Mouse (Mus musculus) neural tube, embryonic 13.5 days (tissue): Measurements from ENCODE around the gene Lgi2. TPM values are rescaled to one million over a fixed set of nuclear protein-coding genes. Genes with fewer than 3 reads are reported as not detected.

ENCODE experiments used
- ATAC-seq: fragments of 200-750 bp; cut with Nextera tagmentation; 2 replicates; pipeline ENCODE4 v1.8.0; 2017; ENCODE audit warnings: low read depth, mild to moderate bottlenecking, moderate TSS enrichment, moderate library complexity
- H3K27ac ChIP-seq: fragments of 300-500 bp; sonication (generic); replicated peaks from 2 replicates; pipeline ENCODE4 v1.5.1; 2015; ENCODE audit warnings: moderate library complexity, mild to moderate bottlenecking, inconsistent platforms
- H3K27me3 ChIP-seq: fragments of 300-500 bp; sonication (generic); 2 replicates; pipeline ENCODE4 v1.6.1; 2015; ENCODE audit warnings: mild to moderate bottlenecking, inconsistent platforms
- H3K36me3 ChIP-seq: fragments of 300-500 bp; sonication (generic); 2 replicates; pipeline ENCODE4 v1.6.1; 2015; ENCODE audit warnings: mild to moderate bottlenecking, inconsistent platforms
- H3K4me1 ChIP-seq: fragments of 300-500 bp; sonication (generic); replicated peaks from 2 replicates; pipeline ENCODE4 v1.6.1; 2015; ENCODE audit warnings: inconsistent platforms
- H3K4me2 ChIP-seq: fragments of 300-500 bp; sonication (generic); 2 replicates; pipeline ENCODE4 v1.6.1; 2015; ENCODE audit warnings: inconsistent platforms, mild to moderate bottlenecking, moderate library complexity
- H3K4me3 ChIP-seq: fragments of 300-500 bp; sonication (generic); 2 replicates; pipeline ENCODE4 v1.5.1; 2015; ENCODE audit warnings: mild to moderate bottlenecking, inconsistent platforms
- H3K9ac ChIP-seq: fragments of 300-500 bp; sonication (generic); 2 replicates; pipeline ENCODE4 v1.6.1; 2015; ENCODE audit warnings: moderate library complexity, mild to moderate bottlenecking, inconsistent platforms
- H3K9me3 ChIP-seq: fragments of 300-500 bp; sonication (generic); 2 replicates; pipeline ENCODE4 v1.6.1; 2016; ENCODE audit warnings: inconsistent platforms
- WGBS: fragments of 180-500 bp; shearing (Covaris S2); methylation state at CpG from one replicate; pipeline ENCODE4 v1.1.7; 2015; 5-methylcytosine and 5-hydroxymethylcytosine counted together
- polyA plus RNA-seq: library from polyadenylated mRNA; unstranded; fragments of >200 nt; fragmentation: Nextera tagmentation; extraction: Ambion mirVana; gene quantifications from 2 replicates; pipeline ENCODE4 v1.2.1, GENCODE M21; 2015

Gene Lgi2
- polyA plus RNA-seq, 1 experiment from 2014 or later, result 3.1 TPM

DNA sequence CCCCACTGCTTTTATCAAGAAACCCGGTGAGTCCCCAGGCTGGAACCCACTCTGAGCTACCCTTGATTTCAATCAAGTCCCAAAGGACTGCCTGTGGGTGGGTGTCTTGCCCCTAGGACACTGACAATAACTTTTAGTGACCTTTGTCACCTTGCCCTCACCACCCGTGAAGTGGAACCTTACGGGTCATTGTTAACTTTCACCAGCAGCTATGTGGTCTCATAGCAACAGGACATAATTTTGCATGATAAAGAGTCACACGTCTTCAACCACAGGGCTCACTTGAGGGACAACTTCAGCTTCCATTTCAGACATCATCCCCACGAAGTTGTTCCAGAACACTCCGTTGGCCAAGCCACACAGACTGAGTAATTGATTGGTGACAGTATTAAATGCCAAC is 4.5 kb upstream of the Lgi2 start:
- Histone ChIP-seq H3K4me3 (no peak overlapping the region), H3K27ac (no peak overlapping the region), H3K9me3 (peaks cover 17% of the 10 kb centered on the region), H3K4me2 (no peak overlapping the region), H3K27me3 (0 out of 2 replicates have a peak, but pooled peaks cover 7% of the 10 kb centered on the region), H3K4me1 (peaks cover under 1% of the 10 kb centered on the region), H3K9ac (no peak overlapping the region), H3K36me3 (no peaks in the 10 kb centered on the region)
- 29% methylated on average over 6 of the region's 6 CpGs for WGBS
- ATAC-seq, result no peak

DNA sequence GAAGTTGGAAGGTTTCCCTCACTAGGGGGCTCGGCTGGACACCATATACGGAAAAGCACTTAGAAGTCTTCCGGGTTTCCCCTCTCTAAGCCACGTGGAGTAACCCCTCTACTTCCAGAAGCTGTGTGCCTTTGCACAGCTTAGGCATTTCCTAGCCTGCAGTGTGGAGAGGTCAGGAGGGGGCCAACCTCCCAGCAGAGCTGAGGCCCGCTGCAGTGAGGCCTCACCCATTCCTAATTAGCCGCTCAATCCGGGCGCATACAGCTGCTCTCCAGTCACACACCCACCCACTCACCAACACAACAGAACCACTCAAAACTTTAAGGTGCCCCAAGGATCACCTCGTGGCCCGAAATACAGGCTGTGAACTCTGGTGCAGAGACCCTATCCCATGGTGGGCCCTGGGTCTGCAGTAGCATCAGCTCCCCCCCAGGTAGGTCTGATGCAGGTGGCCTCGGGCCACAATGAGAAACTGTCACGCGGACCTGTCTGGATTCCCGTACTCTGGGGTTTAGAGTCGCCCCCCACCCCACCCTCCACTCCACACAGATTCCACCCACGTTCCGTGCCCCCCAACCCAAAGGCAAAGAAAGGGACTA is 949 bp downstream of the Lgi2 start:
- H3K4me1 ChIP-seq, result peaks cover 20% of the 10 kb centered on the region
- peaks cover 18% of the 10 kb centered on the region for H3K27me3 ChIP-seq
- no peak overlapping the region for H3K27ac ChIP-seq
- peak overlapping the region; percentile 81 for H3K9ac ChIP-seq
- peak; percentile 42 for ATAC-seq
- no peaks in the 10 kb centered on the region for H3K36me3 ChIP-seq
- H3K9me3 ChIP-seq, result no peaks in the 10 kb centered on the region
- peak overlapping the region; percentile 63 for H3K4me3 ChIP-seq
- peak overlapping the region; percentile 97 for H3K4me2 ChIP-seq
- 4% methylated on average over 16 of the region's 17 CpGs for WGBS

DNA sequence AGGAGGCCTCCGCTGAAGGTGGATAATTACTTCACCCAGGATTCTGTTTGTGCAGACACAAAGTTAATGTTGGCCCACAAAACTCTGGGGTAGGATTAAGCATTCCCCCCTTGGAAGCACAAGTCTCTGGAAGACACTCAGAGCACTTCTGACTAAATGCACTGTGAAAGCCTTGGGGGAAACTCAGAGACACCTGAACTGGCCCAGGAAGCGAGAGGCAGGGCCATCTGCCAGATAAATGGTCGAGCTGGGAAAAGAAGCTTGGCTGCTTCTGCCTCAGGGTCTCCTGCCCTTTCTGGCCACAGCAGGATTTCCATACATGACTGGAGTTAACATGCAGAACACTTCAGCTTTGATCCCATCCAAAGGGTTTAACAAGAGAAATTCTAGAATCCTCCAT is 1.9 kb downstream of the Lgi2 start:
- H3K36me3 ChIP-seq, result no peaks in the 10 kb centered on the region
- 38% methylated on average over 3 of the region's 3 CpGs for WGBS
- H3K4me1 ChIP-seq, result peaks cover 20% of the 10 kb centered on the region
- peaks cover 18% of the 10 kb centered on the region for H3K27me3 ChIP-seq
- no peak for ATAC-seq
- no peak overlapping the region for H3K9ac ChIP-seq
- H3K4me2 ChIP-seq, result peak overlapping the region; percentile 97
- H3K9me3 ChIP-seq, result no peaks in the 10 kb centered on the region
- no peak overlapping the region for H3K4me3 ChIP-seq
- no peak overlapping the region for H3K27ac ChIP-seq

DNA sequence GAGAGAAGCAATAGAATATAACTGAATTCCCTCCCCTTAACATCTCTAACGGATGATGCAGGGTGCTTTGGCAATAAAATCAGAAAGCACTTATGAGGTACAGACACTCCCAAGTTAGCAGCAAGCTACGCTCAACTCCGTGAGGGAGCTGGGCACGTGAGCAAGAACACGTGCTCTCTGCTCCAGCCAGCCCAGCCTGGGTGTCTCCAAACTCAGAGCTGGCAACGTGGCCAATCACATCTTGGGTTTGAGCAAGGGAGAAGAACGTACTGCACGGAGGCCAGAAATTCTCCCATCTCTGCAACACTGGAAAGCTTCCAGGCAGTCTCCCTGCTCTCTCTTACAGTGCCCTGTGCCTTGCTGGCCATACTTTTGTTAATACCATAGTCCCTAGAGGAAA is 6.0 kb downstream of the Lgi2 start:
- Histone ChIP-seq H3K4me1 (peaks cover 14% of the 10 kb centered on the region), H3K27ac (no peak overlapping the region), H3K9me3 (no peaks in the 10 kb centered on the region), H3K4me2 (no peak overlapping the region), H3K4me3 (no peak overlapping the region), H3K36me3 (no peaks in the 10 kb centered on the region), H3K27me3 (peaks cover 6% of the 10 kb centered on the region), H3K9ac (no peak overlapping the region)
- 87% methylated on average over 8 of the region's 8 CpGs for WGBS
- ATAC-seq, result no peak

DNA sequence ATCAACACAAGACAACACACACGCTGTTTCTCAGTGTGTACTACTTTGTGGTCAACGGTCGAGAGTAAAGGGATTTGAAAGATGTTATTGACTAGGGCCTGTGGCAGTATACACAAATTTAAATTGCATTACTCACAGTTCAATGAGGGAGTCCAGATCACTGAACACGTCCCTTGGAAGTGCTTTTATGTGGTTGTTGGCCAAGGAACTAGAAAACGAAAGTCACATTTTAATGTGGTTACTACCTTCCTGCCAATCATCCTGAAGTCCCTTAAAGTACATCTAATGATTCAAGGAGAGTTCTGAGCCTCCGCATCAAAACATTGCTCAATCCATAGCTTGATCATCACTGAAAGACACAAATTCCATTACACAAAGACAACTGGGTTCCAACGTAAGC is 10.7 kb downstream of the Lgi2 start:
- ATAC-seq, result no peak
- Histone ChIP-seq H3K4me1 (peaks cover 7% of the 10 kb centered on the region), H3K9me3 (no peaks in the 10 kb centered on the region), H3K4me2 (no peak overlapping the region), H3K27ac (no peak overlapping the region), H3K4me3 (no peak overlapping the region), H3K36me3 (no peaks in the 10 kb centered on the region), H3K9ac (no peak overlapping the region), H3K27me3 (no peaks in the 10 kb centered on the region)
- 71% methylated on average over 7 of the region's 7 CpGs for WGBS

DNA sequence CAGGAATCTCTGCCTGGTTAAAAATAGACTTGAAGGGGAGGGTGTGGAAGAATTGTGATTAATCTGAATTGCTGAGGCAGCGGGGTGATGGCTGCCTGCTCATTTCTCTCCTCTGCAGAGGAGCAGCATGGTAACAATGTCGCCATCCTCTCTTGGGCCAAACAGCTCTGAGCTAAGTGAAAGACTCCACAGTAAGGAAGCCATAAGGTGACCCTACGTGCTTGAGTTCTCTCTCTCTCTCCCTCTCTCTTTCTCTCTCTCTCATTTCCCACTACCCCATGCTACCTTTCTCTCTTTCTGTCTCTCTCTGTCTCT is 15.0 kb downstream of the Lgi2 start:
- WGBS, result 47% methylated on average over 3 of the region's 3 CpGs
- Histone ChIP-seq H3K9ac (peak overlapping the region; percentile 26; the same call in 1 of the 2 replicates), H3K27me3 (no peaks in the 10 kb centered on the region), H3K4me3 (no peak overlapping the region), H3K4me2 (no peak overlapping the region), H3K36me3 (no peaks in the 10 kb centered on the region), H3K4me1 (peaks cover 7% of the 10 kb centered on the region), H3K27ac (peak overlapping the region; percentile 52; the same call in 1 of the 2 replicates), H3K9me3 (no peaks in the 10 kb centered on the region)
- peak; percentile 40; the same call in 1 of the 2 replicates for ATAC-seq

DNA sequence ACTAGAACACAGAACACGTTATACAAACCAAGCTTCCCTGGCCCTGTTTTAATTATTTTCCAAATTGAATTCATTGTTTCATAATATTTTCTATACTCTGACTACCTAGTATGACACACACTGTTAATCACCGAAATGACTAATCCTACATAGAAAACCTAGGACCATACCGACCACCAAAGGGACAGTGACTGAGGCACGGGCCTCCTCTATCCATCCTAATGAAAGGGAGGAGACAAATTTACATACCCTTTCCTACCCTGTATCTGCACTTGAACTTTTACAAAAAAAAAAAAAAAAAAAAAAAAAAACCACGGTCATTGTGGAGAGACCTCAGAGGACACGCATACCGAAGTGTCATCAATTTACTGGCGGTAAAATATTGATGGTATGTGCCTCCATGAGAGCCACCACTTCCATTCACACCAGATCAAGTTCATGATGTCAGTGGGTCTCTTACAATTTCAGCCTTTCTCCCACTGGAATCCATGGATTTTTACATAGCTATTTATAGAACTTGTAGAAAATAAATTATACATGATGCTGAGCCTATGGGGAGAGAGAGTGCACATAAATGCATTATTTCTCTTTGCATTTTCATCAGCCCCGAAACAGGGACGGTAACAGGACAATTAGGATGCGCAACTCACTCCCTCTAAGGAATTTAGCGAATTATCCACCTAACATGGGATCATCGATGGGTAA is 15.5 kb downstream of the Lgi2 start:
- Histone ChIP-seq H3K4me3 (no peak overlapping the region), H3K4me1 (peaks cover 7% of the 10 kb centered on the region), H3K4me2 (no peak overlapping the region), H3K9me3 (no peaks in the 10 kb centered on the region), H3K27me3 (no peaks in the 10 kb centered on the region), H3K36me3 (no peaks in the 10 kb centered on the region), H3K27ac (peak overlapping the region; percentile 52; the same call in 1 of the 2 replicates), H3K9ac (peak overlapping the region; percentile 26; the same call in 1 of the 2 replicates)
- WGBS, result 60% methylated on average over 13 of the region's 13 CpGs
- peak; percentile 41; the same call in 1 of the 2 replicates for ATAC-seq

DNA sequence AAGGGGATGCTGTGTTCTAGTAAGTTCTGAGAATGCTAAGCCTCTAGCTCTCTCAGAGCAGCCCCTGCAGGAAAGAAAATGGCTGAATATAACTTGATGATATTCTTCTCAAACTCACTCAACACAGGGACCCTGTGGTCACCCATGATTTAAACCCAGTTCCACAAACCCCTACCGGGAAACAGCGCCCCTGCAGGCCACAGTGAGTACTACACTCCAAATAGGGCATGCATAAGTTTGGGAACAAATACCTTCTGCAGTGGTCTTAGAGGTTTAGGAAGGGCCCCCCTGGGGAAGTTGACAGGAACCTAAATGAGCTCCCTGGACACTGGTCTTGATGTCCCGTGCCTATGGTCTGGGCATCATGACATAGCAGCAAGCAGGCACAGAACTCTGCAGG is 19.3 kb downstream of the Lgi2 start:
- Histone ChIP-seq H3K4me2 (no peak overlapping the region), H3K27me3 (no peaks in the 10 kb centered on the region), H3K27ac (no peak overlapping the region), H3K4me3 (no peak overlapping the region), H3K9me3 (no peaks in the 10 kb centered on the region), H3K36me3 (no peaks in the 10 kb centered on the region), H3K4me1 (peaks cover 7% of the 10 kb centered on the region), H3K9ac (no peak overlapping the region)
- ATAC-seq, result no peak
- 46% methylated on average over 3 of the region's 3 CpGs for WGBS

DNA sequence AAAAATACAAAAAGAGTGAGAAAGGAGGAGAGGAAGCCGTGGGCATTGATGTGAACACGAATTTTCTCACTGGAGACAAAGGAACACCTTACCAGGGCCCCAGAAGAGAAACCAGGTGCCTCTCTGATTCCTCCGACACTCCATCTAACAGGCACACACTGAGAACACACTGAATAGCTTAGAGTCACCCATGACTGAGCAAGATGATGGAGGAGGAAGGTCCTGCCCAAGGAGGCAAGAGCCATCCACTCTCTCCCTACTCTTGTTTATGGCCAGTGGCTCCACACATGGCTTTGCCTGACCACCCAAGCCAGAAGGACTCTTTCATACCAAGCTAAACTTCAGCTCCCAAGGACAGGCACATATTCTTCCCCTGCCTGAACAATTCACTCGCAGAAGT is 22.5 kb downstream of the Lgi2 start:
- H3K9me3 ChIP-seq, result no peaks in the 10 kb centered on the region
- H3K4me1 ChIP-seq, result no peaks in the 10 kb centered on the region
- 87% methylated on average over 4 of the region's 4 CpGs for WGBS
- H3K9ac ChIP-seq, result no peak overlapping the region
- H3K4me3 ChIP-seq, result no peak overlapping the region
- H3K4me2 ChIP-seq, result no peak overlapping the region
- no peak overlapping the region for H3K27ac ChIP-seq
- no peak for ATAC-seq
- H3K36me3 ChIP-seq, result no peaks in the 10 kb centered on the region
- H3K27me3 ChIP-seq, result no peaks in the 10 kb centered on the region

DNA sequence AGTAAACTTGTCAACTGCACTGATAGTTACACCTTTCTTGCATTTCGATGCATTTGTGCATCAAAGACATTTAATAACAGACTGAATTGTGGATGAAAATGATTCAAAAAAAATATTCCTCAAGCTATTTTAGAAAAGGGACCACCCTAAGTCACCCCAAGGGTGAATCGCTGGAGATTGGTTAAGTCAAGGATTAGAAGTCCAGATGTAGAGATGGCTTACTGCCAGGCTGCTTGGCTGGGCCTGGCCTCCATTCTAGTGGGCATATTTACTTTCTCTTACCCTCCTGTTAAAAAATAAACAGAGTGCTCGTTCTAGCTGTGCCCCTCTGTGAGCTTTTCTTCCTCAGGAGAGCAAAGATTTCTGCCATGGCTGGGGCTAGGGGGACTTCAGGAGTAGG is 26.1 kb downstream of the Lgi2 start:
- Histone ChIP-seq H3K36me3 (0 out of 2 replicates have a peak, but pooled peaks cover 6% of the 10 kb centered on the region), H3K4me1 (peaks cover 5% of the 10 kb centered on the region; the same call in 1 of the 2 replicates), H3K27ac (no peak overlapping the region), H3K4me2 (no peak overlapping the region), H3K9me3 (no peaks in the 10 kb centered on the region), H3K4me3 (no peak overlapping the region), H3K27me3 (no peaks in the 10 kb centered on the region), H3K9ac (no peak overlapping the region)
- WGBS, result 87% methylated on average over 3 of the region's 3 CpGs
- no peak for ATAC-seq

DNA sequence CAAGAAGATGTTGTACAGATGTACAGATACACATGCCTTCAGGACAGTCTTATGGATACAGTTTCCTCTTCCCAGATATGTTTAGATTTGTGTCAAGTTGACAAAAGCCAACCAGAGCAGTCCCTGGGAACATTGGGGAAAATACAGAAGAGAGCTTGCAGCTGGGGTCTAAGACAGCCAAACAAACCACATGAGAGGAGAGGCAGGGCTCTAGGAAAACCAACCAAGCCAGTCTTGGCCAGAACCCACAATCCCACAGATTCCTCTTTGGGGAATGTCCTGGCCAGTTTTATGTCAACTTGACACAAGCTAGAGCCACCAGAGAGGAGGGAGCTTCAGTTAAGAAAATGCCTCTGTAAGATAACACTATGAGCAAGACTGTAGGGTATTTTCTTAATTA is 26.8 kb downstream of the Lgi2 start:
- Histone ChIP-seq H3K4me3 (no peak overlapping the region), H3K4me2 (no peak overlapping the region), H3K27ac (no peak overlapping the region), H3K9me3 (no peaks in the 10 kb centered on the region), H3K36me3 (0 out of 2 replicates have a peak, but pooled peaks cover 6% of the 10 kb centered on the region), H3K4me1 (peaks cover 5% of the 10 kb centered on the region; the same call in 1 of the 2 replicates), H3K27me3 (no peaks in the 10 kb centered on the region), H3K9ac (no peak overlapping the region)
- no peak for ATAC-seq

DNA sequence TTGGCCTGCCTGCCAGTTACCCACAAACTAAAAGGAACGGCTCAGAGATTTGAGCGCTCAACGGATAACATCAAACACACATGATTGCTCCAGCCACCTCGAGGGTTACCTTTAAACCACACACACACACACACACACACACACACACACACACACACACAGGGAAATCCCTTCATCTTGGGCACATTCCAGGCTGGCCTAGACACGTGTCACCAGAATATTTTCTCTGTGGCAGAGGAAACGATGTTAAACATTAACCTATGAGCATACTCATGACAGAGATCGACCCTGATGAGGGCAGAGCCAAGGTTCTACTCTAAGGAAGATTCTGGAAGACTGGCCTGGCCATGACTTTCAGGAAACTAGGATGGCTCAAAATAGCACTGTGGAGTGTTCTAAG is 29.2 kb downstream of the Lgi2 start:
- WGBS, result 81% methylated on average over 7 of the region's 7 CpGs
- Histone ChIP-seq H3K9me3 (no peaks in the 10 kb centered on the region), H3K27me3 (no peaks in the 10 kb centered on the region), H3K27ac (no peak overlapping the region), H3K4me1 (peaks cover 10% of the 10 kb centered on the region; the same call in 1 of the 2 replicates), H3K4me3 (no peak overlapping the region), H3K36me3 (0 out of 2 replicates have a peak, but pooled peaks cover 6% of the 10 kb centered on the region), H3K4me2 (no peak overlapping the region), H3K9ac (no peak overlapping the region)
- no peak for ATAC-seq
